Mouse (Mus musculus) ES-Bruce4 (cell line): ENCODE data around the gene Pdss1.

Experiments used
- CTCF ChIP-seq: IDR thresholded peaks from one replicate; pipeline ENCODE4 v1.8.1; 2011; ENCODE audit warnings: low read depth, low read length
- POLR2A ChIP-seq: IDR thresholded peaks from one replicate; pipeline ENCODE4 v1.8.1; 2011; ENCODE audit warnings: low read length; ENCODE audit not compliant: insufficient read depth

DNA sequence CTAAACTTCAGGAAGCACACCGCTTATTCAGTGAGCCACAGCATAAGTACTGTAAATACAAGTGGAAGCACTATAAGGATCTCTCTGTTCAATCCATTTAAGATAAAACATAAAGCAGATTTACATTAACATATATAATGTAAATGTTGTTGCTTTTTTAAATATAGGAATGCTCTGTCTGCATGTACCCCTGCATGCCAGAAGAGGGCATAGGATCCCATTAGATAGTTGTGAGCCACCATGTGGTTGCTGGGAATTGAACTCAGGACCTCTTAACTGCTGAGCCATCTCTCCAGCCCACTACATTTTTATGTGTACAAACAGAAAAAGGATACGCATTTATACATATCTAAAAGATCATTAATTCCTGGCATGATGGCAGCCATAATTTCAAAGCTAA, 66.4 kb downstream of the Pdss1 start:
- TF ChIP-seq CTCF, result no peak
- no peak for TF ChIP-seq POLR2A
